Mouse (Mus musculus) erythroblast, embryonic 14.5 days (primary cell): ENCODE results near the gene Fam20a. TPM values are rescaled to one million over a fixed set of nuclear protein-coding genes. Genes with fewer than 3 reads are reported as not detected.
A peak's percentile ranks its signal among the peaks of the same experiment; 100 is the strongest.

Source experiments
- H3K27me3 ChIP-seq: 2 replicates; pipeline ENCODE4 v1.6.1; 2012; ENCODE audit warnings: inconsistent platforms; ENCODE audit not compliant: control insufficient read depth
- H3K36me3 ChIP-seq: 2 replicates; pipeline ENCODE4 v1.6.1; 2012; ENCODE audit warnings: mild to moderate bottlenecking, inconsistent platforms; ENCODE audit not compliant: control insufficient read depth
- H3K4me1 ChIP-seq: 2 replicates; pipeline ENCODE4 v1.6.1; 2012; ENCODE audit warnings: inconsistent platforms; ENCODE audit not compliant: control insufficient read depth
- H3K4me3 ChIP-seq: replicated peaks from 2 replicates; pipeline ENCODE3; 2012; ENCODE audit warnings: moderate library complexity, mild to moderate bottlenecking, inconsistent platforms
- H3K9me3 ChIP-seq: 2 replicates; pipeline ENCODE4 v1.6.1; 2012; ENCODE audit warnings: low read length, inconsistent platforms, mixed read lengths; ENCODE audit not compliant: control insufficient read depth
- GATA1 ChIP-seq: IDR thresholded peaks from 2 replicates; pipeline ENCODE4 v1.6.1; 2012; ENCODE audit warnings: low read length, inconsistent platforms, mixed read lengths
- TAL1 ChIP-seq: IDR thresholded peaks from 3 replicates; pipeline ENCODE4 v1.6.1; 2012; ENCODE audit warnings: low read length, inconsistent platforms, mixed read lengths
- polyA plus RNA-seq: library from polyadenylated mRNA; stranded (reverse); fragments of >175 nt; gene quantifications from 2 replicates; pipeline ENCODE4 v1.2.3, GENCODE M21; 2012

Gene Fam20a
- polyA plus RNA-seq = not detected in 2 replicates

DNA sequence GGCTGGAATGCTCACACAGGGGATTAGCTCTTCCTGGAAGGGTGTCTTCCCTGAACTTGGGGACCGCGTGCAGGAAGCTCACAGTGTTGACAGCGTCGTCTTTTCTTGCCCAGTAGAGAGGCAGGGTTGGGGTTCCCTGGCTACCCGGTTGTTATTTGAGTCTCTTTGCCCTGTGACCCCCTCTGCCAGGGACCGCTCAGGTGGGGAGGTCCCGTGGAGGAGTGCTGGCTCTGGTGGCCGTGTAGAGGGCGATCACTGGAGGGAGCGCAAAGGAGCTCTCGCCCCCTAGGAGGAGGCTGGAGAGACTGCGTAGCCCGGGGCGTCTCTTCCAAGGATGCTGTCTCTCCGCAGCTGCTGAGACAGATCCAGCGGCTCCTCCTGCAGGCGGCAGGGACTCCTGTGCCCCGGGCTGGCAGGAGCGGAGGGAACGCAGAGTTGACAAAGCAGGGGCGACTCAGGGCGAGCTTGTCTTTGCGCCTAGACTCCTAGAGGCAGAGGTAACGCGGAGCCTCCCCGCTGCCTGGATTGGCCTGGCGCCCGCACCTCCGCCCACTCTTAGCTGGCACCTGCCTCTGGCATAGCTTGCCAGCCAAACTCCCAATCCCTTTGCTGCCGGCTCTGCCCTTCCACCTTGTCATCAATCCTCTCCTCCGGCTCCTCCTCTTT lies at the start of gene Fam20a:
Fam20a (minus strand) TSS at position 499 of the 666 bp plus-strand sequence.
- Histone ChIP-seq H3K4me3 (peak within 1 kb of the TSS; percentile 53), H3K27me3 (peaks cover 23% of the 10 kb centered on the region)
- TF ChIP-seq GATA1 (no peak), TAL1 (no peak)

DNA sequence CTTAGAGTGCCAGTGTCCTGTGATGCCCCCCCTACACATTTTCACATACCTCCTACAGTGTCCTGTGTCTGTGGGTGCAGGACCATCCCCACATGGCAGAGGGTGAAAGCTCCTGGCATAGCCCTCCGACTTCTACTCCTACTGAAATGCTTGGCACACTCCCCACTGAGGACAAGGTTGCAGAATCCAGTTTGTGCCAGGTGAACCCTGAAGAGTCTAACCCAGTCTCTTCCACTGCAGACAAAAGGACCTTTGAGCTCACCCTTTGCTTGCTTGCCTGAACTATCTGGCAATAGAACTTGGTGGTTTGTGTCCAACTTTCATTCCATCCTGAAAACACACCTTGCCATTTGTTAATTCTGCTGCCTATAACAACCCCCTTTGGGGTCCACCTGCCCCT lies 49.3 kb upstream of the Fam20a start:
- no peaks in the 10 kb centered on the region for H3K36me3 ChIP-seq
- no peaks in the 10 kb centered on the region for H3K27me3 ChIP-seq
- H3K4me3 ChIP-seq = no peak overlapping the region
- peaks cover 6% of the 10 kb centered on the region for H3K9me3 ChIP-seq
- TF ChIP-seq TAL1 (no peak), GATA1 (no peak)
- H3K4me1 ChIP-seq = no peaks in the 10 kb centered on the region

More for the DNA sequence above, at the start of gene Fam20a:
- no peaks in the 10 kb centered on the region for H3K9me3 ChIP-seq
- H3K36me3 ChIP-seq = no peaks in the 10 kb centered on the region
- H3K4me1 ChIP-seq = no peaks in the 10 kb centered on the region

DNA sequence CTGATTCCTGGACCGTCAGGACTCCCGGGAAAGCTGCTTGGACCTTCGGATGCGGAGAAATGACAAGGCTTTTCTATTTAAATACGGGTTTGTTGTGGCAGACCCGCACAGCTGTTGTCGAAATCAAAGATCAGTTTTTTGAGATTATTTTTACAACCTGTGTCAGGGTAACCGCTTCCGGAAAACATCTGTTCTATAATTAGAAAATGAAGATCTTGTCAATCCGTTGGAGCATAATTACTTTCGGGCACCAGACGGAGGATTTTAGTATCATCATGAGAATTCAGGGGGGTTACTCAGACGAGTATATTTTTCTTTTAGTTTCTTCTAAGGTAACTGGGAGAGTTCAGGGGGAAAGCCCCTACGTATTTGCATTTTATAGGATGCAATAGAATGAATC lies 48.1 kb upstream of the Fam20a start:
- TF ChIP-seq GATA1 (no peak), TAL1 (no peak)
- H3K9me3 ChIP-seq = peaks cover 6% of the 10 kb centered on the region
- no peaks in the 10 kb centered on the region for H3K4me1 ChIP-seq
- no peaks in the 10 kb centered on the region for H3K27me3 ChIP-seq
- no peaks in the 10 kb centered on the region for H3K36me3 ChIP-seq
- H3K4me3 ChIP-seq = no peak overlapping the region

DNA sequence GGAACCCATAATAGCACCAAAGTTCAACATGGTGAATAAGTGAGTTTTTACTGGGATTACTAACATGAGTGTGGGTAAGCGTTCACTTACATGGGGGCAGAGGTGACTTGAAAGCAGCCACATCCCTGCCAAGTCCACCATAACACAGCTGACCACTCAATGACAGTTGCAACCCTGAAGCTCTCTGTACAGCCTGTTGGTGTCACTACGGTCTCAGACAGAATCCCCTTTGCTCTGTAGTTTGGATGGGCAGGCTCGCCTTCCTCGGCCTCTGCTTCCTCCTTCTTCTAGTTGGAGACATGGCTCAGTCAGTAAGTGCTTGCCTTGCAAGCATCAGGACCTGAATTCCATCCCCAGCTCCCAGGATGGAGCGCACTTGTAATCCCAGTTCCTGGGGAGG lies 47.0 kb upstream of the Fam20a start:
- Histone ChIP-seq H3K4me1 (no peaks in the 10 kb centered on the region), H3K4me3 (no peak overlapping the region), H3K27me3 (no peaks in the 10 kb centered on the region), H3K36me3 (no peaks in the 10 kb centered on the region), H3K9me3 (no peaks in the 10 kb centered on the region; the same call in 1 of the 2 replicates)
- TF ChIP-seq TAL1 = no peak
- TF ChIP-seq GATA1 = no peak

DNA sequence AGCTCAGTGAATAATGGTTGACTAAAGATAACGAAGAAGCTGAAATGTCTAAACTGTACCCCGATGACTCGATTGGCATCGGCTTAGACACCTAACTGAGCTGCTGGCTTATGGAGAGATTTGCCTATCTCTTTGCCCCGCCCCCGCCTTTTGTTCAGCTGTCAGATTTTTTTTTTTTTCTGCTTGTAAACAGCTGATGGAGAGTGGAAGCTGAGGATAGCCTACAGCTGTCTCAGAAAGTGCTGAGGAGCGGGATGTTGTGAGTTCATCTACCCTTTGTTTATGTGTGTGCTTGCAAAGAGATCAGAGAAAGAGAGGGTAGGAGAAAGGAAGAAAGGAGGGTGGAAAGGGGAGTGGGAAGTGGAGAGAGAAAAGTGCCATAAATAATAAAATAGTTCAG lies 38.0 kb upstream of the Fam20a start:
- Histone ChIP-seq H3K4me3 (no peak overlapping the region), H3K9me3 (no peaks in the 10 kb centered on the region; the same call in 1 of the 2 replicates), H3K36me3 (no peaks in the 10 kb centered on the region), H3K4me1 (no peaks in the 10 kb centered on the region), H3K27me3 (no peaks in the 10 kb centered on the region)
- no peak for TF ChIP-seq TAL1
- TF ChIP-seq GATA1 = no peak

DNA sequence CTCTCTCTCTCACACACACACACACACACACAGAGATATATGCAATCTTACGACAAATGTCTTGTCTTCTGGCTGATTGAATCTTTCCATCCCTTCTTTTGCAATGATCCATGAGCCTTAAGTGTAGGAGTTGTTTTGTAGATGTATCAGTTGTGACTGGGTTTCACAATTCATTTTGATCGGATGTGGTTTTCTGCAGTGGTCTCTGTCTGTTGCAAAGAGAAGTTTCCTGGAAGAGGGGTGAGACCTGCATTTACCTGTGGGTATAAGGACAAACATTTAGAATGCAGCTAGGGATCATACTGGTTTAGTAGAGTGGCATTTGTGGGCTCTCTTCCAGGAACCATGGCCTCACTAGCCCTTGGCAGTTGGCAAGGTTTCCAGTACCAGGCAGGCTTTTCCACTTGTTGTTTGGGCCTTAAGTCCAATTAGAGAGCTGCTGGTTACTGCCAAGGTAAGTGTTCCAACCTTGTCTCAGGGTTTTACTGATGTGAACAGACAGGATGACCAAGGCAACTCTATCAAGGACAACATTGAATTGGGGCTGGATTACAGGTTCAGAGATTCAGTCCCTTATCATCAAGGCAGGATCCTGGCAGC lies 36.6 kb upstream of the Fam20a start:
- Histone ChIP-seq H3K9me3 (no peaks in the 10 kb centered on the region; the same call in 1 of the 2 replicates), H3K36me3 (no peaks in the 10 kb centered on the region), H3K27me3 (no peaks in the 10 kb centered on the region), H3K4me1 (no peaks in the 10 kb centered on the region), H3K4me3 (no peak overlapping the region)
- TF ChIP-seq TAL1 = no peak
- TF ChIP-seq GATA1 = no peak

DNA sequence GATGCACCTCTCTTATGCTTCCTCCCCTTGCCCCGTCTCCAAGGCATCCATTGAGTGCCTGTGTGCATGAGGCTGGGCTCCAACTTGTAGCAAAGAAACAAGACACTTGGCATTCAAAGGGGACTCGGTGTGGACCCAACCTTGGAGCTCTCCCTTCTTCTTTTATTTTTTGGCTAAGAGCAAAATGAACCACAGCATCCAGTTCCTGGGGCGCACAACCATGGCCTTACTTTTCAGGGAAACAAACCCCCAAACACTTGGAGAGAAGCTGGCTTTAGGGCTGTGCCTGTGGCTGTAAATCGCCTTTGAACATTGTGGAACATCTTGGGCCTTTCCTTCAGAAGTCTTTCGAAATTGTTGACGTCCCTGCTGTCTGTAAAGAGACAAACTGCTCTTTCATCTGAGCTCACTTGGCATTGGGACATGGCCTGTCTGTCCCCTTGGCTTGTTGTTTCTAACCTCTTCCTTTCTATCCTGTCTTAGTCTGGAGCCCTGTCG lies 32.1 kb upstream of the Fam20a start:
- TF ChIP-seq TAL1 = no peak
- TF ChIP-seq GATA1 = no peak
- H3K36me3 ChIP-seq = no peaks in the 10 kb centered on the region
- H3K9me3 ChIP-seq = no peaks in the 10 kb centered on the region
- no peak overlapping the region for H3K4me3 ChIP-seq
- no peaks in the 10 kb centered on the region for H3K4me1 ChIP-seq
- H3K27me3 ChIP-seq = no peaks in the 10 kb centered on the region

DNA sequence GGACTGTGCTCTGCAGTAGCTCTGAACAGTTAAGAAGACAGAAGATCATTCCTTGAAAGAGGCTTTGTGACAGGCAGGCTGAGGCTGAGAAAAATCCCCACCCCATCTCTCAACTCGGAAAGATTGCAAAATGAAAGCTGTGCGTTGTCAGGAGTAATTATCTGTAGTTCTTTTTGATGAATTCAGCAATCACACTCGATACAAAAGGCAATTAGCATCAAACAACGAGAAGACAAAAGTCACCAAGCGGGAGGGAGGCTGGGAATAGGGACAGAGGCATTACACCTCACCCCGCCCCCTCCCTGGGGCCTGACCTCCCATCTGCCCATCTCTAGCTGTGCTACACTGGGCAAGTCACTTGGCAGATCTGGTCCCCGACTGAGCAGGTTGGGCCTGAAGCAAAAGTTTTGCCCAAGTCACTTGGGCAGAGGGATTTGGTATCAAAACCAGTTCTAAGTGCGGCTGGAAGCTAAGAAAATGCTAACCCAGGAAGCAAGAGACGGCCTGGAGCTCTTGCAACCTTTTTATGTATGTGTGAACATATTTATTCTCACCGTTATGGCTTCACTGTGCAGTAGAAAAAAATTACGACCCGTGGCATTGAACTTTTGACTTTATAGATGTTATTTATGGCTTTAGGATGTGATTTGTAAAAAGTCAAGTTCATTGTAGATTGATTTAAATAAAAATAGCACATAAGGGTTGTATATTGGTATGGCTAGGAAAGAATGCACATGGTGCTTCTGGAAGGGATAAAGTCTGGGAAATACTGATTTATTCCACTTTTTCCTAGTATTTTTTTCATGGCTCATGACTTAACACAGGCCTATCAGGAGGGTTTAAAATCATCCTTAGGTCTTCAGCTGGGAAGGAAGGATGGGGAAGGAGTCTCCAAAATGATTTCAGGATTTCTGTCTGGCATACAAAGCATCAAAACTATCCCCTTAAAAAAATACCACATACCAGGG lies 29.8 kb upstream of the Fam20a start:
- no peaks in the 10 kb centered on the region for H3K9me3 ChIP-seq
- TF ChIP-seq GATA1 = no peak
- TF ChIP-seq TAL1 = no peak
- no peaks in the 10 kb centered on the region for H3K27me3 ChIP-seq
- H3K4me1 ChIP-seq = no peaks in the 10 kb centered on the region
- no peak overlapping the region for H3K4me3 ChIP-seq
- H3K36me3 ChIP-seq = no peaks in the 10 kb centered on the region

DNA sequence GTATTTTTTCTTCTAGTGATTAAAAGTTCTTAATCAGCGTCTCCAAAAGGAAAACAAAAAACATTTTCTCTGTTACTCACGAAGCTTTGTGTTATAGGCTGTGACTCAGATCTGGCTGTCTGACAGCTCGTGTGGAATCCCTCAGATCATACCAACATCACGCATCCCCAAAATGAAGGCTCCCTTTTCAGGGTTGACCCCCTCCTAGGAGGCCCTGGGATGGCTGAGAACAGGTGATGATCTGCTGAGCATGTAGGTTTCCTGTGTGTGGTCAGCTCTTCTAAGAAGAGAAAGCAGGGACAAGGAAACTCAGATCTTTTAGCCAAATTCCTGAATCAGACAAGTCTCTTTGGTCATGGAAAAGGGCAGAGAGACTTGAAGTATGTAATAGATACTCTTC lies 23.1 kb upstream of the Fam20a start:
- no peak overlapping the region for H3K4me3 ChIP-seq
- TF ChIP-seq GATA1 (no peak), TAL1 (no peak)
- no peaks in the 10 kb centered on the region for H3K4me1 ChIP-seq
- H3K9me3 ChIP-seq = no peaks in the 10 kb centered on the region
- H3K27me3 ChIP-seq = no peaks in the 10 kb centered on the region
- no peaks in the 10 kb centered on the region for H3K36me3 ChIP-seq
